Mouse (Mus musculus): ENCODE results near the gene Zfp971.
"Not testable (repeated sequence)": the region's sequence is repeated elsewhere in the genome, so short reads cannot be mapped to it uniquely, and the experiment has no call there.

The Zfp971 gene

GRCm38 (mm10) chr2:178023011-178023611, at the start of gene Zfp971:
Gene Zfp971, plus strand, starts transcription at chr2:178023284.
- DNase-seq (ENCODE audit: low read depth), result peak; percentile 15

DNA sequence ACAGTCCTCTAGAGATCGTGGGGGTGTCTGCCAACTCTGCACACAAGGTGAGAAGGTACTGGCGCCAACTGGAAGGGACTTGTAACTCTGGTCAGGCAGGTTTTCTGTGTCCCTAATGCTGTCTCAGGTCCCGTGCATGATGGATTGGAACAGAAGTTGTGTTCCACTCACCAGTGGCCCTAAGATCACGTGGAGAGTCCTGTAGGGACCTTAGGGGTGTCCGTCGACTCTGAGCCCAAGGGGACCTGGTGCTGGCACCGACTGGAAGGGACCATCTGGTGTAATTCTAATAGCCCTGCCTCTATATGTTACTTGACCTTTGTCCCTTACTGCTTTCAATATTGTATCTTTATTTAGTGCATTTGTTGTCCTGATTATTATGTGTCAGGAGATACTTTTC, 48.3 kb upstream of the Zfp971 start:
- DNase-seq (ENCODE audit: low read depth), result not testable (repeated sequence)

DNA sequence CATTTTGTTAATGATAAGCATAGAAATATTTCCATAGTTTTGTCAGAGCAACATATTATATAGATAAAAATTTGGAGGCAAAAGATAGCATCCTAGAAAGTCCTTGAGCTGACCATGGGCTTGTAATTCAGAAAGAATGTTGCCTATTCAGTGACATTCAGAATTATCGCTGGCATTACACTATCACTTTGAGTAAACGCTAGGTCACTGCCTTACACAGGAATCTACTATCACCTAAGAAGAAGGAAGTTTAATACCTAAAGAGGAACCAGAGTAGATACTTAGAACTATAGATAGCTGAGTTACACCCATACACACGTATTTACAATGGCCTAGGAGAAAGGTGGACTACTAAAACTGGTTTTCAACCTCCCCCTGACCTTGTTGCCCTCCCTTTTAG, 3.6 kb upstream of the Zfp971 start:
- not testable (repeated sequence) for DNase-seq (ENCODE audit: low read depth)

DNA sequence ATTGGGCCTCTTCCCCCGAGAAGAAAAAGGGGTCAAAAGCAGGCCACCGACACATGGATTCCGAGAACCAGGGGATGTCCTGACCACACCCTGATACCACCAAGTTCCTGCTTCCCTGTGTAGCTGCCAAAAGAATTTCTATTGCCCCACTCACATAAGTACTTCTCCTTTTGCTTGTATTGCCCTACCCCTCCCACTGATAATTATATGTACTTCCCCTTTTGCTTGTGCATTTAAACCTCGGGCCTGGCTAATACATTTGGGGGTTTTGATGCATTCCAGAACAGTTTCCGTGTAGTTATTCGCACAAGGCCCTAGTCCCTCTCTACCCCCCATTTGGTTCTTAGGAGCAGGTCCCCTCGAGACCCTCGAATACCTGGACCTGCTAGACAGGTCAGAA, 2.3 kb upstream of the Zfp971 start:
- DNase-seq (ENCODE audit: low read depth), result not testable (repeated sequence)

DNA sequence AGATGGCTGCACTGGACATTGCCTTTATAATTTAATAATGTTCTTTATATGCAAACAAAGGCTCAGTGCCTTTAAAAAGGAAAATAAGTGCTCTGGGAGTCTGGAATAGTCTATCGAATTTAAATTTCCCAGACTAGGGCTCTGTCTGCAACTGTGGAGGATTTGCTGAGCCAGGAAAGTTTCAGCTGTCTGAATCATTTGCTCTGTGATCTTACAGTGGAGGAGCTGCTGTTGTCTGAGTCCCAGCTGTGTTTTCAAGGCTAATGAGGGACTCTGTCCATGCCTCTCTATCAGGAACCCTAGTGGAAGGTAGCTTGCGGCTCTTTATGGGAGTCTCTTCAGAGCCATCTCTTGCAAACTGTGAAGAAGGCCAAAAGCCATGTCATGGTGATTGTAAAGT, 777 bp downstream of the Zfp971 start:
- not testable (repeated sequence) for DNase-seq (ENCODE audit: low read depth)

GRCm38 (mm10) chr2:178027601-178028000, 4.5 kb downstream of the Zfp971 start:
- not testable (repeated sequence) for DNase-seq (ENCODE audit: low read depth)

DNA sequence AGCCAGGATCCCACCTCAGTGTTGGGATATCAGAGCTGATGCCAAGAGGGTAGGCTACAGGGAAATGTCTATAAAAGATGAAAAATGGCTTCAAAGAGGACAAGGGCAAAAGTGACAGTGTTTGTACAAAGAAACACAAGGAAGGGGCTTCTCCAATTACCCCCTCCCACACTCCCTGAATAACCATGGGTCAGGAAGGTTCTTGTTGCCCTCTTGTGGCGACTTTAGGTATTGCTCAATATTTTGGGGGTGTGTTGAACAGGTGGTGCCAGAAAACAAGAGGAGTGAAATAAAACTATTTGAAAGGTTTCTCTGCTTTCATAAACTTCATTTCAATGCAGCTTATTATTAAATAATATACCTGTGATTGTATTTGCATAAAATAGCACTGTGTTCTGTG, 35.1 kb downstream of the Zfp971 start:
- DNase-seq (ENCODE audit: low read depth), result peak; percentile 17

DNA sequence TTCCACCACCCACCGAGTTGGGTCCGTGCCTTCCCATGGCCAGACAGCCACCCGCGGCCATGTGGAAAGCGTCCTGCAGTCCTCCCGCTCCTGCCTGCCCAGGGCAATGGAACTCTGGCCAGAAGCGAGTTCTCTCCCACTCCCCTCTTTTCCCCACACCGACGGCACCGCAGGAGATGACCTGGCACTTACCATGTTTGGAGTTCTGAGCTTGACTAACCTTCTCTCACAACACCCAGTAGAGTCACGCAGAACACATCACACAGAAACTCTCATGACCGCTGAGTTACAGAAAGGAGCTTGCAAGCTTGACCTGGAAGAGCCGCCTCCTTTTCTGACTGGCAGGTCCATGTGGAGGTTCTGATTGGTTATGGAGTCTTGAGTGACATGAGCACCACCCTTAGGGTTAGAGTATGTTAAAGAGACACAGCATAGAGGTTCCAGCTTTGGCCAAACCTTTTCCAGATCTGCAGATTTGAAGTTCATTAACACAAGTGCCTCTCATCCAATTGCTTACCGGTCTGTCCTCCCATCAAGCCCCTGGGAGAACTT, 55.2 kb downstream of the Zfp971 start, which contains the start of gene Zfp931:
Gene Zfp931, minus strand, starts transcription at position 311 of the 552 bp plus-strand sequence.
- DNase-seq (ENCODE audit: low read depth), result not testable (repeated sequence)

Measured in fibroblast of lung, adult 2 months (primary cell).